Comparison of ENCODE assay signal across 8 mouse cellular contexts in the genomic region with DNA sequence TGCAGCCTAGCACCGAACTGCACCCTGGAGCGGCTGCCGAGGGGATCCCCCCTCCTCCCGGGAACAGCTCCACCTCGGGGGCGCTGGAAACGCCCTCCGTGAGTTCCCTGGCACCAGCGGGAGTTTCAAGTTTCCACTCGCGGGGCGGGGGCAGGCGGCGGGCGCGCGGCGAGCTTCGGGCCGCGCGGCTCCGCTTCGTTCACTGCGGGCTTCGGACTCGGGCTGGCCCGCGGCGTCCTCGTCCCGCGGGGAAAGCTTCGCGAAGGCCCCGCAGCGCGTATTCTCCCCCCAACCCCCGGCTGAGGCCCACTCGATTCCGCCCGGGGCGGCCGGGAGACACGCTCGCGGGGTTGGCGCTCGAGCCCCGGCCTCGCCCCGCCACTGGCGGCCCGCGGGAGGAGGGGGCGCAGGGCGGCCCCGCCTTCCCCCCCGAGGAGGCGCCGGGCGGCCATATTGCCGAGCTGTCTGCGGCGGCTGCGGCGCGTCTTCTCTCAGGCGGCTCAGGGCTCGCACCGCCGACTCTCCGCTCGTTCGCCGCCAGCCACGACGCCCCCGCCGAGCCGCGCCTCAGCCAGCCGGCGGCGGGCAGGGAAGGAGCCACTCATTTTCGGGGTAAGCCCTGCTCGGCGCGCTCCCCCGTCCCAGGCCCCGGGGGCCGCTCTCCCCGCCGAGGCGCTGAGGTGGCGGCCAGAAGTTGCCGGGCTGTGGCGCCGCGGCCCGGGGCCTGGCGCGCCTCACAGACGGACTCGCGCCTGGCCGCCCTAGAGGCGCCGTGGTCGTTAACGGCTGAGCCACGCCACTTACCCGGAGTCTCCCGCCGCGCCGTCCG. TPM values are rescaled to one million over a fixed set of nuclear protein-coding genes. Genes with fewer than 3 reads are reported as not detected.
DNase-seq lines count a peak whose midpoint lies in the region; ATAC-seq lines count a peak whose summit lies in the region.

No protein-coding gene starts in this region.

- H3K36me3 ChIP-seq in forebrain, embryonic 10.5 days (replicated peaks), result no peaks in the 10 kb centered on the region
- H3K36me3 ChIP-seq in heart, embryonic 15.5 days, result no peaks in the 10 kb centered on the region
- no peaks in the 10 kb centered on the region for H3K36me3 ChIP-seq in liver, embryonic 15.5 days (replicated peaks)
- H3K36me3 ChIP-seq in neural tube, embryonic 11.5 days (ENCODE audit: control insufficient read depth, insufficient read depth, low read length), result no peaks in the 10 kb centered on the region
- no peaks in the 10 kb centered on the region for H3K36me3 ChIP-seq in stomach, embryonic 16.5 days (ENCODE audit: control insufficient read depth, insufficient read depth, low read length)

- under 1% methylated on average over 107 of the region's 118 CpGs for WGBS in forebrain, embryonic 10.5 days
- WGBS in heart, embryonic 15.5 days, result under 1% methylated on average over 117 of the region's 118 CpGs
- under 1% methylated on average over 104 of the region's 118 CpGs for WGBS in liver, embryonic 15.5 days (ENCODE audit: insufficient replicate concordance)
- under 1% methylated on average over 70 of the region's 118 CpGs for WGBS in neural tube, embryonic 11.5 days
- under 1% methylated on average over 103 of the region's 118 CpGs for WGBS in stomach, embryonic 16.5 days

- peak; percentile 72 to 76 for DNase-seq in CD8-positive naive resting alpha-beta T cell, adult 2 months (ENCODE audit: low read depth in 2 of 2, low spot score in 2 of 2)
- peak; percentile 75 for DNase-seq in forebrain, embryonic 10.5 days (ENCODE audit: extremely low spot score, low spot score)
- DNase-seq in kidney, postnatal 14 days, result peak; percentile 92
- peak; percentile 90 for DNase-seq in neural tube, embryonic 11.5 days (ENCODE audit: low spot score)

- H3K4me3 ChIP-seq in brown adipose tissue, adult 24 weeks (ENCODE audit: insufficient read depth, low read depth, low read length), result peak overlapping the region; percentile 95
- H3K4me3 ChIP-seq in forebrain, embryonic 10.5 days, result peak overlapping the region; percentile 96
- H3K4me3 ChIP-seq in heart, embryonic 15.5 days, result peak overlapping the region; percentile 97
- H3K4me3 ChIP-seq in liver, embryonic 15.5 days (replicated peaks), result peak overlapping the region; percentile 93
- H3K4me3 ChIP-seq in neural tube, embryonic 11.5 days (ENCODE audit: low read depth, low read length), result peak overlapping the region; percentile 97
- peak overlapping the region; percentile 97 for H3K4me3 ChIP-seq in stomach, embryonic 16.5 days (replicated peaks; ENCODE audit: low read length)

- no peaks in the 10 kb centered on the region for H3K9me3 ChIP-seq in forebrain, embryonic 10.5 days
- H3K9me3 ChIP-seq in heart, embryonic 15.5 days (replicated peaks), result no peaks in the 10 kb centered on the region
- no peaks in the 10 kb centered on the region for H3K9me3 ChIP-seq in liver, embryonic 15.5 days (replicated peaks)
- H3K9me3 ChIP-seq in neural tube, embryonic 11.5 days (ENCODE audit: control insufficient read depth, low read length), result no peaks in the 10 kb centered on the region
- no peaks in the 10 kb centered on the region for H3K9me3 ChIP-seq in stomach, embryonic 16.5 days (replicated peaks; ENCODE audit: control insufficient read depth, low read length)

- no peaks in the 10 kb centered on the region for H3K27me3 ChIP-seq in forebrain, embryonic 10.5 days (ENCODE audit: poor library complexity, severe bottlenecking)
- H3K27me3 ChIP-seq in heart, embryonic 15.5 days, result no peaks in the 10 kb centered on the region
- no peaks in the 10 kb centered on the region for H3K27me3 ChIP-seq in liver, embryonic 15.5 days
- H3K27me3 ChIP-seq in neural tube, embryonic 11.5 days (ENCODE audit: control insufficient read depth, insufficient read depth, low read length), result no peaks in the 10 kb centered on the region
- H3K27me3 ChIP-seq in stomach, embryonic 16.5 days (ENCODE audit: control insufficient read depth, insufficient read depth, low read length), result no peaks in the 10 kb centered on the region

- H3K9ac ChIP-seq in heart, embryonic 15.5 days, result peak overlapping the region; percentile 100
- peak overlapping the region; percentile 96 for H3K9ac ChIP-seq in liver, embryonic 15.5 days
- peak overlapping the region; percentile 99 for H3K9ac ChIP-seq in neural tube, embryonic 11.5 days (ENCODE audit: low read length)
- H3K9ac ChIP-seq in stomach, embryonic 16.5 days (ENCODE audit: low read length), result peak overlapping the region; percentile 99

- H3K4me1 ChIP-seq in brown adipose tissue, adult 24 weeks (ENCODE audit: control insufficient read depth, insufficient read depth, insufficient read length, low read length), result peaks cover 13% of the 10 kb centered on the region
- H3K4me1 ChIP-seq in forebrain, embryonic 10.5 days, result peaks cover 41% of the 10 kb centered on the region
- H3K4me1 ChIP-seq in heart, embryonic 15.5 days (replicated peaks), result peaks cover 27% of the 10 kb centered on the region
- peaks cover 35% of the 10 kb centered on the region for H3K4me1 ChIP-seq in liver, embryonic 15.5 days (replicated peaks)
- peaks cover 2% of the 10 kb centered on the region; the same call in 1 of the 2 replicates for H3K4me1 ChIP-seq in neural tube, embryonic 11.5 days (ENCODE audit: control insufficient read depth, insufficient read depth, low read length)
- peaks cover 18% of the 10 kb centered on the region for H3K4me1 ChIP-seq in stomach, embryonic 16.5 days (ENCODE audit: control insufficient read depth, insufficient read depth, low read length)

- peak overlapping the region; percentile 89 for H3K27ac ChIP-seq in brown adipose tissue, adult 24 weeks (replicated peaks; ENCODE audit: low read depth, low read length)
- peak overlapping the region; percentile 100 for H3K27ac ChIP-seq in forebrain, embryonic 10.5 days
- H3K27ac ChIP-seq in heart, embryonic 15.5 days, result peak overlapping the region; percentile 100
- peak overlapping the region; percentile 89 for H3K27ac ChIP-seq in liver, embryonic 15.5 days (replicated peaks)
- peak overlapping the region; percentile 98 for H3K27ac ChIP-seq in neural tube, embryonic 11.5 days (ENCODE audit: low read depth, low read length)
- peak overlapping the region; percentile 99 for H3K27ac ChIP-seq in stomach, embryonic 16.5 days (ENCODE audit: low read length)

- ATAC-seq in heart, embryonic 15.5 days (replicated peaks; ENCODE audit: insufficient number of reproducible peaks, insufficient read depth, low FRiP score, low read depth), result peak; percentile 96
- peak; percentile 85 for ATAC-seq in liver, embryonic 15.5 days (ENCODE audit: insufficient read depth)
- peak; percentile 90 for ATAC-seq in neural tube, embryonic 11.5 days (ENCODE audit: insufficient read depth, low FRiP score, low TSS enrichment)
- ATAC-seq in stomach, embryonic 16.5 days (ENCODE audit: insufficient read depth, low FRiP score), result peak; percentile 93

- H3K4me2 ChIP-seq in heart, embryonic 15.5 days, result peak overlapping the region; percentile 66
- H3K4me2 ChIP-seq in liver, embryonic 15.5 days, result peak overlapping the region; percentile 90
- H3K4me2 ChIP-seq in neural tube, embryonic 11.5 days (ENCODE audit: low read depth), result peak overlapping the region; percentile 61
- H3K4me2 ChIP-seq in stomach, embryonic 16.5 days (ENCODE audit: low read depth, low read length), result peak overlapping the region; percentile 72

RNA-seq across cellular contexts. Expression of a gene that starts 1.1 kb away (rescaled TPM):
- polyA plus RNA-seq in brown adipose tissue, adult 24 weeks (2012; ENCODE audit: insufficient read depth, insufficient read length, missing spikeins), result 57.0 and 62.5 TPM in 2 replicates
- polyA plus RNA-seq in forebrain, embryonic 10.5 days (2016; fragmentation: Nextera tagmentation; extraction: Ambion mirVana), result 145 and 156 TPM in 2 replicates
- 92.0 and 102 TPM in 2 replicates for polyA plus RNA-seq in heart, embryonic 15.5 days (2015; fragmentation: Nextera tagmentation; extraction: Ambion mirVana)
- polyA plus RNA-seq in liver, embryonic 15.5 days (2015; fragmentation: Nextera tagmentation; extraction: Ambion mirVana), result 51.1 and 55.3 TPM in 2 replicates
- 193 and 194 TPM in 2 replicates for polyA plus RNA-seq in neural tube, embryonic 11.5 days (2014; fragmentation: Nextera tagmentation; extraction: Ambion mirVana)
- 74.0 and 81.4 TPM in 2 replicates for polyA plus RNA-seq in stomach, embryonic 16.5 days (2015; fragmentation: Nextera tagmentation; extraction: Ambion mirVana)

Comparison
In these comparisons a context has a peak if more than half of its experiments do, and no peak if none do; other contexts are left out.
1. Peak in every context shown above with its lines: DNase-seq, ATAC-seq, H3K4me3 ChIP-seq and H3K27ac ChIP-seq.